Mouse (Mus musculus): ENCODE data around the gene Kl. TPM values are rescaled to one million over a fixed set of nuclear protein-coding genes. Genes with fewer than 3 reads are reported as not detected.

Gene Kl
- polyA plus RNA-seq, 1 experiment: 0.28 TPM

- WGBS: 92% methylated on average over 9 of the region's 9 CpGs
- no peak for TF ChIP-seq POLR2A (IDR thresholded peaks at IDR 0.05; ENCODE audit: control insufficient read depth, extremely low read depth, insufficient read depth, low read length, poor library complexity)
- H3K27ac ChIP-seq (ENCODE audit: control insufficient read depth, insufficient read depth, low read length): no peak overlapping the region
These were observed 2.4 kb downstream of the Kl start for GRCm38 (mm10) chr5:150954791-150955190.

GRCm38 (mm10) chr5:150959861-150960260 is 7.5 kb downstream of the Kl start:
- WGBS: 96% methylated on average over 1 of the region's 1 CpGs
- DNase-seq: no peak
- TF ChIP-seq CTCF (IDR thresholded peaks at IDR 0.05; ENCODE audit: borderline replicate concordance, control insufficient read depth, extremely low read depth, insufficient read depth, low read length, poor library complexity): no peak
- TF ChIP-seq POLR2A (IDR thresholded peaks at IDR 0.05; ENCODE audit: control insufficient read depth, extremely low read depth, insufficient read depth, low read length, poor library complexity): no peak

More at GRCm38 (mm10) chr5:150954791-150955190, 2.4 kb downstream of the Kl start:
- Histone ChIP-seq H3K27me3 (ENCODE audit: control insufficient read depth, insufficient read depth, low read length) (no peaks in the 10 kb centered on the region; the same call in 1 of the 2 replicates), H3K4me1 (replicated peaks; ENCODE audit: control insufficient read depth, insufficient read depth, low read length) (no peaks in the 10 kb centered on the region; the same call in 1 of the 2 replicates), H3K4me3 (ENCODE audit: control insufficient read depth, insufficient read depth, low read length) (no peak overlapping the region), H3K36me3 (ENCODE audit: control insufficient read depth, insufficient read depth, low read length) (no peaks in the 10 kb centered on the region)
- no peak for DNase-seq

GRCm38 (mm10) chr5:150961615-150962014 is 9.2 kb downstream of the Kl start:
- Histone ChIP-seq H3K27ac (ENCODE audit: control insufficient read depth, insufficient read depth, low read length) (no peak overlapping the region), H3K36me3 (ENCODE audit: control insufficient read depth, insufficient read depth, low read length) (no peaks in the 10 kb centered on the region), H3K4me1 (replicated peaks; ENCODE audit: control insufficient read depth, insufficient read depth, low read length) (no peaks in the 10 kb centered on the region), H3K4me3 (ENCODE audit: control insufficient read depth, insufficient read depth, low read length) (no peak overlapping the region), H3K27me3 (ENCODE audit: control insufficient read depth, insufficient read depth, low read length) (no peaks in the 10 kb centered on the region)
- WGBS: 91% methylated on average over 1 of the region's 1 CpGs
- TF ChIP-seq CTCF (IDR thresholded peaks at IDR 0.05; ENCODE audit: borderline replicate concordance, control insufficient read depth, extremely low read depth, insufficient read depth, low read length, poor library complexity): no peak
- TF ChIP-seq POLR2A (IDR thresholded peaks at IDR 0.05; ENCODE audit: control insufficient read depth, extremely low read depth, insufficient read depth, low read length, poor library complexity): no peak
- no peak for DNase-seq

More at GRCm38 (mm10) chr5:150959861-150960260, 7.5 kb downstream of the Kl start:
- Histone ChIP-seq H3K36me3 (ENCODE audit: control insufficient read depth, insufficient read depth, low read length) (no peaks in the 10 kb centered on the region), H3K4me1 (replicated peaks; ENCODE audit: control insufficient read depth, insufficient read depth, low read length) (no peaks in the 10 kb centered on the region), H3K4me3 (ENCODE audit: control insufficient read depth, insufficient read depth, low read length) (no peak overlapping the region), H3K27me3 (ENCODE audit: control insufficient read depth, insufficient read depth, low read length) (no peaks in the 10 kb centered on the region), H3K27ac (ENCODE audit: control insufficient read depth, insufficient read depth, low read length) (no peak overlapping the region)

- TF ChIP-seq POLR2A (IDR thresholded peaks at IDR 0.05; ENCODE audit: control insufficient read depth, extremely low read depth, insufficient read depth, low read length, poor library complexity): no peak
- TF ChIP-seq CTCF (IDR thresholded peaks at IDR 0.05; ENCODE audit: borderline replicate concordance, control insufficient read depth, extremely low read depth, insufficient read depth, low read length, poor library complexity): no peak
These were observed 10.3 kb downstream of the Kl start for GRCm38 (mm10) chr5:150962756-150963155.

GRCm38 (mm10) chr5:150967925-150968324 is 15.5 kb downstream of the Kl start:
- no peak overlapping the region for H3K4me3 ChIP-seq (ENCODE audit: control insufficient read depth, insufficient read depth, low read length)
- no peak for DNase-seq
- TF ChIP-seq POLR2A (IDR thresholded peaks at IDR 0.05; ENCODE audit: control insufficient read depth, extremely low read depth, insufficient read depth, low read length, poor library complexity) (no peak), CTCF (IDR thresholded peaks at IDR 0.05; ENCODE audit: borderline replicate concordance, control insufficient read depth, extremely low read depth, insufficient read depth, low read length, poor library complexity) (no peak)
- no peaks in the 10 kb centered on the region for H3K27me3 ChIP-seq (ENCODE audit: control insufficient read depth, insufficient read depth, low read length)
- H3K4me1 ChIP-seq (replicated peaks; ENCODE audit: control insufficient read depth, insufficient read depth, low read length): no peaks in the 10 kb centered on the region
- WGBS: 100% methylated on average over 2 of the region's 2 CpGs
- no peak overlapping the region for H3K27ac ChIP-seq (ENCODE audit: control insufficient read depth, insufficient read depth, low read length)
- H3K36me3 ChIP-seq (ENCODE audit: control insufficient read depth, insufficient read depth, low read length): no peaks in the 10 kb centered on the region

More at GRCm38 (mm10) chr5:150962756-150963155, 10.3 kb downstream of the Kl start:
- Histone ChIP-seq H3K27me3 (ENCODE audit: control insufficient read depth, insufficient read depth, low read length) (no peaks in the 10 kb centered on the region), H3K27ac (ENCODE audit: control insufficient read depth, insufficient read depth, low read length) (no peak overlapping the region), H3K4me3 (ENCODE audit: control insufficient read depth, insufficient read depth, low read length) (no peak overlapping the region), H3K36me3 (ENCODE audit: control insufficient read depth, insufficient read depth, low read length) (no peaks in the 10 kb centered on the region), H3K4me1 (replicated peaks; ENCODE audit: control insufficient read depth, insufficient read depth, low read length) (no peaks in the 10 kb centered on the region)
- DNase-seq: no peak
- 95% methylated on average over 1 of the region's 1 CpGs for WGBS

GRCm38 (mm10) chr5:150970551-150970950 is 18.1 kb downstream of the Kl start:
- no peak for DNase-seq
- H3K36me3 ChIP-seq (ENCODE audit: control insufficient read depth, insufficient read depth, low read length): no peaks in the 10 kb centered on the region
- no peak overlapping the region for H3K27ac ChIP-seq (ENCODE audit: control insufficient read depth, insufficient read depth, low read length)
- no peaks in the 10 kb centered on the region for H3K27me3 ChIP-seq (ENCODE audit: control insufficient read depth, insufficient read depth, low read length)
- H3K4me1 ChIP-seq (replicated peaks; ENCODE audit: control insufficient read depth, insufficient read depth, low read length): no peaks in the 10 kb centered on the region
- TF ChIP-seq POLR2A (IDR thresholded peaks at IDR 0.05; ENCODE audit: control insufficient read depth, extremely low read depth, insufficient read depth, low read length, poor library complexity): no peak
- no peak for TF ChIP-seq CTCF (IDR thresholded peaks at IDR 0.05; ENCODE audit: borderline replicate concordance, control insufficient read depth, extremely low read depth, insufficient read depth, low read length, poor library complexity)
- H3K4me3 ChIP-seq (ENCODE audit: control insufficient read depth, insufficient read depth, low read length): no peak overlapping the region
- 33% methylated on average over 3 of the region's 3 CpGs for WGBS

GRCm38 (mm10) chr5:150971126-150971525 is 18.7 kb downstream of the Kl start:
- Histone ChIP-seq H3K4me1 (replicated peaks; ENCODE audit: control insufficient read depth, insufficient read depth, low read length) (no peaks in the 10 kb centered on the region), H3K36me3 (ENCODE audit: control insufficient read depth, insufficient read depth, low read length) (no peaks in the 10 kb centered on the region), H3K27me3 (ENCODE audit: control insufficient read depth, insufficient read depth, low read length) (no peaks in the 10 kb centered on the region), H3K27ac (ENCODE audit: control insufficient read depth, insufficient read depth, low read length) (no peak overlapping the region), H3K4me3 (ENCODE audit: control insufficient read depth, insufficient read depth, low read length) (no peak overlapping the region)
- DNase-seq: no peak
- 86% methylated on average over 6 of the region's 6 CpGs for WGBS
- TF ChIP-seq CTCF (IDR thresholded peaks at IDR 0.05; ENCODE audit: borderline replicate concordance, control insufficient read depth, extremely low read depth, insufficient read depth, low read length, poor library complexity) (no peak), POLR2A (IDR thresholded peaks at IDR 0.05; ENCODE audit: control insufficient read depth, extremely low read depth, insufficient read depth, low read length, poor library complexity) (no peak)
